Mouse (Mus musculus): ENCODE measurements around the gene Gtf2h3. TPM values are rescaled to one million over a fixed set of nuclear protein-coding genes. Genes with fewer than 3 reads are reported as not detected.
"Not testable (repeated sequence)": the region's sequence is repeated elsewhere in the genome, so short reads cannot be mapped to it uniquely, and the experiment has no call there.

Gene Gtf2h3
- total RNA-seq, 2 experiments from 2014 or later: 30.0 to 32.4 TPM

GRCm38 (mm10) chr5:124575467-124575866, 3.5 kb upstream of the Gtf2h3 start:
- no peak for DNase-seq

DNA sequence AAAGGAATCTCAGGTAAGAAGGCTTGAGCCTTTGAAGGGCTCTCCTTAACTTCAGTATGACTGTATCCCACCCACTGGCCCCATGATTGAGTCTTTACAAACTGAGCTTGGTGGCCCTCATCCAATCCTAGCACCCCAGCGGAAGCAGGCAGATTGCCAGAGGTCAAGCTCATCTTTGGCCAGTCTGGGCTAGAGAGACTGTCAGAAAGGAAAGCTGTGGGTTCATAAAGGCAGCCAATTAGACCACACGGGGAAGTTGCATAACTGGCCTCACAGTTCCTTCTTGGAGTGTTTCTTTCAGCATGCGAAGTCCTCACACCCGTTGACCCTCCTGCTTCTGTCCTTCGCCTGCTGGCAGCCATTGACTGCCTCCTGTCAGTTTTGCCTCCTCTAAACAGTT, 3.6 kb downstream of the Gtf2h3 start:
- no peak for DNase-seq

DNA sequence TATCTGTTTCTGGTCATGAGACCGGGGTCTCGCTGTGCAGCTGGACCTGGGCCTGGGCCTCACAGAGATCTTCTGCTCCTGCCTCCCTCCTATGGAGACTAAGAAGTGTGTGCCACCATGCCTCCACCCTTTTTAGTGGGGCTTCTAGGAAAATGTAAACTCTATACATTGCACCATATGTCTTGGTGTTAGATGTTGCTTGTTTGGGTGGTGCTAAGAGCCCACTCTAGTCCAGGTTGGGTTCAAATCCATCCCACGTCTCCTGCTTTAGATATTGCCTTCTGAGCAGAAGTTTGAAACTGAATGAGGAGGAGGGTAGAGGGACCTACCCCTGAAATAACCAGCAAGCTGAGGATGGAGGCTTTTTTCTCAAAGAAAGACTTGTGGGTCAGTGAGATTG, 13.8 kb downstream of the Gtf2h3 start:
- no peak for DNase-seq

- DNase-seq: peak; percentile 89 to 91
These were observed 19.6 kb downstream of the Gtf2h3 start for GRCm38 (mm10) chr5:124598224-124599174.

GRCm38 (mm10) chr5:124599726-124600125, 20.8 kb downstream of the Gtf2h3 start:
- not testable (repeated sequence) for DNase-seq

DNA sequence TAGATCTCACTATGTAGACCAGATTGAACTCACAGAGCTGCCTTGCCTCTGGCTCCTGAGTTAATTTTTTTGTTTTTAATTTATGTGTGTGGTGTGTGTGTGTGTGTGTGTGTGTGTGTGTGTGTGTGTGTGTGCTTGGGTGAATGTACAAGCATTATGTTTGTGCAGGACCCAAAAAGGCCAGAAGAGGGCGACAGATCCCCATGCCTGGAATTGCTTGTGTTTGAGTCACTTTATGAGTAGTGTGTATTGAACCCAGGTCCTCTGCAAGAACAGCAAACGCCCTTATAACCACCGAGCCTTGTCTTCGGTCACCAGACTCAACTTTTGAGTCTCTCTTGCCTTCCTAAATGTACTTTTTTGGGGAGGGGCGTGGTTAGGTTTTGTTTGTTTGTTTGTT, 23.4 kb downstream of the Gtf2h3 start:
- peak in 1 of 2 experiments; percentile 23 for DNase-seq

DNA sequence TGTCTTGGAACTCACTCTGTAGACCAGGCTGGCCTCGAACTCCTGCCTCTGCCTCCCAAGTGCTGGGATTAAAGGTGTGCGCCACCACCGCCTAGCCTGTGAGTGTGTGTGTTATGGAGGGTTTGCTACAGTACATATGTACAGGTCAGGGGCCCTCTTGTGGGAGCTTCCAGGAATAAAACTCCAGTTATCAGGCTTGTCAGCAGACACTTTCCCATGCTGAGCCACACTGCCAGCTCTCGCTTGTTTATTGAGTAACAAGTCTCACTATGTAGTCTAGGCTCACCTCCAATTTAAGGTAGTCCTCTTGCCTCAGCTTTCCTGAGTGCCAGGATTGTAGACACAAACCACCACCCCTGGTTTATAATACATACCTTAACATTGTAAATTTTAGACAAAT, 25.4 kb downstream of the Gtf2h3 start:
- no peak for DNase-seq

DNA sequence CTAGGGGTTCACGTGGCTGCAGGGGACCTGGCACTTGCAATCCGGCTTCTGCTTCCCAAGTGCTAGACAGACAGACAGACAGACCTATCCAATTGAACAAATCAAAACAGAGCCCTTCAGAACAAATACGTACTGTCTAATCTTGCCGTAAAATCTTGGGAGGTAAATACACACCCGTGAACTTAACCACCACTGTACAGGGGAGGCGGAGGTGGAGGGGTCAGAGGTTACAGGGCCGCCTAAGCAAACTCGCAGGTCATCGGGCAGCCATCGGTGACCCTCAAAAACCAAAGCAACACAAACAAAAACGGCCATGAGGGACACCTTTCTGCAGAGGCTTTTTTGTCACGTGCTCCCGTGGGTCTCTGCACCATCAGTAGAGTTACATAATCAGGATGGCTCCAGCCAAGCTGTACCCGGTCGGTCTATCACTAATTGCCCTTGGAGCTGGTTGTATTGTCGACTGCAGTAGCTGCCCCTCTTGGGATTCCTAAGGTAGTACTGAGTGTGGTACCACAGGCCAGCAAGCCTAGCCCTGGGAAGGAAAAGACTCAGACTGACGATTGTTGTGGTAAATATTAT, 26.2 kb downstream of the Gtf2h3 start:
- DNase-seq: no peak

DNA sequence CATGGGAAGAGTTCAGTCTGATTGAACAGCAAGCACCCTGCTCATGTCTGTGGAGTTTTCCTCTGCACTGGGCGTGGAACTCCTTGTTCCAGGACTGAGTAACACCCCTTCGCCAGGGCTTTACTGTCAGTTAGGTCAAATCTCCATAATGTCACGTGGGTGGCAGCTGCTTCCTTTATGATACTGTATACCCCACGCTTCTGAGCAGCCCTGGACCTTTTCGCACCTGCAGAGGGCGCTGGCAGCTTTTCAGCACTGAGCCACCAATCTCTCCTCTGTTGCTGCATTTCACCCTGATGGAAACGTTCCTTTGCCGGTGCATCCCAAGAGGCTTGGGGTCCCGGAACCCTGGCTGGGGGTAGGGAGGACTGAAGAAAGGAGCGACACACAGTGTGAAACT, 32.0 kb downstream of the Gtf2h3 start:
- no peak for DNase-seq

DNA sequence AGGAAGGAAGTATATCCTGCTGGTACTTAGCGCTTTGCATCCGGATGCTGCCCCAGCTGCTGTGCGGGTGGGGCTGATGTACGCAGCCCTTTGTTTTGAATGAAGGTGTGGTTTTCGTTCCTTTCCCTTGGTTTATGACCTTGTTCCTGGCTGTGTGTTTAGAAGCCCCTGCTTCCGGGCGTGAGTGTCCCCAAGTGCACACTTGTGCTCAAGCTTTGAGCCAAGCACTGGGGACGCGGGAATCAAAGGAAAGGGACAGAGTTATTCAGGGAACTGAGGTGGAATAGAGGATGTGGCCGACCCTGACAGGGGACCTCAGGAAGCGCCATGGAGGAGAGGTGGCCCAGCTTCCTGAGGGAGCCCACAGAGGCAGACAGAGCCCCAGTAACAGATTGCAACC, 35.8 kb downstream of the Gtf2h3 start:
- DNase-seq: no peak

- no peak for DNase-seq
These were observed 39.8 kb downstream of the Gtf2h3 start for GRCm38 (mm10) chr5:124618711-124619110.

DNA sequence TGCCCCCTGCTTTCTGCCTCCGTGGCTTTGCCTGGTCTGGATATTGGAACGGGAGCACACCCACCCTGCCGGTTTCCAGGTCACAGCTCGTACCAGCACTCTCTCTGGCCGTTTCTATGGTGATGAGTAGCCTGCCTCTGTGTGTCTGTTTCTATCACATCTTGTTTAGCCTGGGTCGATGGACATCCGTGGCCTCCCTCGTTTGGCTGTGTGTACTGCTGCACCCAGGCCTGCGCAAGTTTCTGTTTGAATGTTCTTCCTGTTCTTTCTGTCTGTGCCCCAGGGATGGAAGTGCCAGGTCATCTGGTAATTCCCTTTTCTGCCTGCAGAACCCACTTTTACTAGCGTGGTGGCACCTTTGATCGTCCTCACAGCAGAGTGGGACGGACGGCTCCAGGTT, 42.4 kb downstream of the Gtf2h3 start:
- DNase-seq: no peak

DNA sequence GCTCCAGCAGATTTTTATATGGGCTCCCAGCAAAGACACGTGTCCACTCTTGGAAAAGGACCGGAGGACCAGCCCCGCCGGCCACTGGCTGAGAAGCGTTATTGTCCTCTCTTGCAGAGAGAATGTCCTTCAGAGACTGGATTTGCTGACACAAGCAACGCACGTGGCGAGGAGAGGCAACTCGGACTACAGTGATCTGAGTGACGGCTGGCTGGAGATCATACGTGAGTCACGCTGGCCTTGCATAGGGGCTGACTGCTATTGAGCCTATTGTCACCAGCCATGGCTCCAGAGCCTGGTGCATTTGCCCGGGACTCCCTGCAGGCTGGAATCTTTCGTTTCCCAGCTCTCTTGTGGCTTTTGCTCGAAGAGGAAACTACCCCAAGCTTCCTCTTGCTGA, 44.0 kb downstream of the Gtf2h3 start:
- DNase-seq: peak in 1 of 2 experiments; percentile 19

- DNase-seq: no peak
These were observed 45.4 kb downstream of the Gtf2h3 start for GRCm38 (mm10) chr5:124624291-124624690.

GRCm38 (mm10) chr5:124628448-124629363, 49.8 kb downstream of the Gtf2h3 start, which contains the start of gene Atp6v0a2:
Atp6v0a2 (plus strand) TSS chr5:124628576.
- DNase-seq: peak; percentile 92 to 93

DNA sequence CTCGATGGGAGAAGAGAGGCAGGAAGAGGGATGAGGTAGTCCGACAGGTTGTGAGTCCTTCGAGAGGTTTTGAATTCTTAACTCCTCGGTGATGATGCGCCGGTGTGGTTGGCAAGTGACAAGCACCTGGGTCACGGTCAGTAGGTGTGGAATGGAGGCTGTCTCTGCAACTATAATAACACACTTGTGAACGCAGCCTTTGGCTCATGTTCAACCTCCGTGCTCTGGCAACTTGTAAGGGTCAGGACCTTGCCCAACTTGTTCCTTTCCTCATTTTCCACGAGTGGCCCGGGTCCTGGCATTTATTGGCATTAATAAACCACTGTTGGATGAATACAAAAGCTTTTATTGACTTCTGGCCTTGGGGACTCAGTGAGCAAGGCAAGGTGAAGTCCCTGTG, 50.7 kb downstream of the Gtf2h3 start:
- no peak for DNase-seq

DNA sequence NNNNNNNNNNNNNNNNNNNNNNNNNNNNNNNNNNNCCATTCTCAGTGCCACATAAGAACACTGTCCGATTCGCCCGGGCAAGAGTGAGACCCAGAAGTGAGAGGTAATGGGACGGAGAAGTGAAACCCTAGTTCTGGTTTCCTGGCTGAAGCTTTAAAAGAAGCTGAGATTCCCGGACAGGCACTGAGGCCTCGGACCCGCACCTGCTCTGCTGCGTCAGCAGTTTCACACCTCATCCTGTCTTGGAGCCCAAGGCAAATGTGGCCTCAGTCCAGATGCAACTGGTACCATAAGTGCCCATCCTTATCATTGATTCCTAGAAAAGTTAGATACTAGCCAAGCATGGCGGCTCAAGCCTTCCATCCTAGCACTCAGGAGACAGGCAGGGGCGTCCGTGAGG, 52.7 kb downstream of the Gtf2h3 start:
- DNase-seq: no peak

DNA sequence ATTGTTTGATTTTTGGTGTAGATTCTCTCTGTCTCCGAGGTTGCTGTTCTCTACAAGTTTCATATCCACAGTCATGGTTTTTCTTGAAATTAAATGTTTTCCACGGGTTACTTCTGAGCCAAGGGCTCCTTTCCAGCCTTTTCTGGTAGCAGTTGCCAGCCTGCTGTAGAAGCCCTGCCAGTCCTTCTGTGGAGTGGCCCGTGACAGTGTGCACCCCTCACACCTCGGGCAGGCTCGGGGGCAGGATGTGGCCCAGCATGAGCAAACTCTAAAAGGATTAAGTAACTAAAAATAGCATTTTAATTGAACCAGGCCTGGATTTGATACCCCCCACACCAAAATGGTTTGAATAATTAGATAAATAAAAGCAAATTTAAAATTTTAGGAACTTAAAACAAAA, 53.5 kb downstream of the Gtf2h3 start:
- DNase-seq: no peak

DNA sequence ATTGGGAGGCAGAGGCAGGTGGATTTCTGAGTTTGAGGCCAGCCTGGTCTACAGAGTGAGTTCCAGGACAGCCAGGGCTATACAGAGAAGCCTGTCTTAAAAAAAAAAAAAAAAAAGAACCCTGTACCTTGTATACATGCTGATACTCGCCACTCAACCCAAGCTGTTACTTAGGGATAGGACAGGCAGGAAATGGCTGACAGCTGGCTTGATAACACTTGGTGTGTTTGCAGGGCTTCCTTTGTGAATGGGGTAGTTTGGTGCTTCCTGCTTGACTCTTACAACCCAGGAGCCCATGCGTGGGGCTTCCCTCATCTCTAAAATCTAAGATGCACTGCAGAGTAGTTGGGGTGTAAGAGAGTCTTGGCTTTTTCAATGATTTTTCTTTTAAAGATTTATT, 54.5 kb downstream of the Gtf2h3 start:
- DNase-seq: no peak

DNA sequence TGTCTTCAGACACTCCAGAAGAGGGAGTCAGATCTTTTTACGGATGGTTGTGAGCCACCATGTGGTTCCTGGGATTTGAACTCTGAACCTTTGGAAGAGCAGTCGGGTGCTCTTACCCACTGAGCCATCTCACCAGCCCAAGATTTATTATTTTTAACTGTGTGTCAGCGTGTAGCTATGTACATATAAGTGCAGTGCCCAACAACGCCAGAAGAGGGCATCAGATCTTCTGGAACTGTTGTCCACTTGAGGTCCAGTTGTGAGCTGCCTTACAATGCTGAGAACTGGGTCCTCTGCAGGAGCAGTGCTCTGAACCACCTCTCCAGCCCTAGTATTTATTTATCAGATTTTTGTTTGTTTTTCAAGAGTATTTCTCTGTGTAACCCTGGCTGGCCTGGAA, 56.1 kb downstream of the Gtf2h3 start:
- DNase-seq: not testable (repeated sequence)

DNA sequence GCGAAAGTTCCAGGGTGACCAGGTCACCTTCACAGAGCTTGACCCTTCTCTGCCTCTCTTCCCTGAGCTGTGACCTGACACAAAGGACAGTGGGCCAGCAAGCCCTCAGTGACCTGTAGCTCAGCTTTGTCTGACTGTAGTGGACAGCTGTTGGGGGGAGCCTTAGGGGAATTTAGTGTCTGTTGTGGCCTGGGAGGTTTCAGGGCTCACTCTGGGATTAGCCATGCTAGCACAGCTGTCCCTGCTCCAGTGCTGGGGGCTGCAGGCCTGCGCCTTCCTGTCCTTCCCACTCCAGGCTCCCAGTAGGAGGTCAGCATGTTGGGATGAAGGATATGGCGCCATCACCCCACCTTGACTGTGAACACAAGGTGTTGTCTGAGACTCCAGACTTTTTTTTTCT, 57.2 kb downstream of the Gtf2h3 start:
- no peak for DNase-seq

- DNase-seq: no peak
These were observed 57.8 kb downstream of the Gtf2h3 start for GRCm38 (mm10) chr5:124636694-124637093.

GRCm38 (mm10) chr5:124637300-124637699, 58.4 kb downstream of the Gtf2h3 start:
- DNase-seq: no peak

Measured in layer of hippocampus, postnatal 36 days (tissue).